Mouse (Mus musculus) C2C12 (cell line): Measurements from ENCODE around the gene Rcc1.

Experiments
- CTCF ChIP-seq: IDR thresholded peaks from one replicate; pipeline ENCODE4 v1.5.1; 2011; ENCODE audit not compliant: control insufficient read depth, insufficient read depth, insufficient read length
- MYOG ChIP-seq: IDR thresholded peaks from one replicate; pipeline ENCODE4 v1.6.1; 2011; ENCODE audit not compliant: control insufficient read depth, insufficient read length; ENCODE audit errors: extremely low read depth
- USF1 ChIP-seq: IDR thresholded peaks from one replicate; pipeline ENCODE4 v1.6.1; 2011; ENCODE audit warnings: low read depth, mild to moderate bottlenecking, control low read depth, moderate library complexity

GRCm38 (mm10) chr4:132306004-132306403, 47.4 kb downstream of the Rcc1 start:
- TF ChIP-seq CTCF: no peak
- TF ChIP-seq MYOG: no peak
- no peak for TF ChIP-seq USF1
